Mouse (Mus musculus): ENCODE measurements around the gene Scd1. TPM values are rescaled to one million over a fixed set of nuclear protein-coding genes. Genes with fewer than 3 reads are reported as not detected.

The Scd1 gene
- polyA plus RNA-seq, 1 experiment from 2014 or later = 3.5 TPM

- WGBS = 90% methylated on average over 7 of the region's 7 CpGs
- Histone ChIP-seq H3K4me1 (replicated peaks) (no peaks in the 10 kb centered on the region), H3K27me3 (no peaks in the 10 kb centered on the region), H3K9ac (replicated peaks) (no peak overlapping the region), H3K27ac (no peak overlapping the region), H3K4me3 (replicated peaks) (no peak overlapping the region), H3K9me3 (no peaks in the 10 kb centered on the region), H3K4me2 (replicated peaks) (no peak overlapping the region), H3K36me3 (peaks cover 21% of the 10 kb centered on the region)
- ATAC-seq = no peak
These were observed 12.7 kb downstream of the Scd1 start for GRCm38 (mm10) chr19:44394972-44395371.

- no peak overlapping the region for H3K27ac ChIP-seq
- peaks cover 12% of the 10 kb centered on the region for H3K36me3 ChIP-seq
- H3K27me3 ChIP-seq = no peaks in the 10 kb centered on the region
- no peak for ATAC-seq
- H3K4me2 ChIP-seq (replicated peaks) = no peak overlapping the region
- H3K4me1 ChIP-seq (replicated peaks) = peaks cover 7% of the 10 kb centered on the region
- H3K4me3 ChIP-seq (replicated peaks) = no peak overlapping the region
- WGBS = 88% methylated on average over 5 of the region's 5 CpGs
- H3K9ac ChIP-seq (replicated peaks) = no peak overlapping the region
- H3K9me3 ChIP-seq = no peaks in the 10 kb centered on the region
These were observed 13.7 kb downstream of the Scd1 start for GRCm38 (mm10) chr19:44393962-44394422.

- H3K9ac ChIP-seq (replicated peaks) = no peak overlapping the region
- H3K27ac ChIP-seq = no peak overlapping the region
- WGBS = 89% methylated on average over 5 of the region's 5 CpGs
- no peaks in the 10 kb centered on the region for H3K27me3 ChIP-seq
- no peak overlapping the region for H3K4me3 ChIP-seq (replicated peaks)
- no peak for ATAC-seq
- H3K4me1 ChIP-seq (replicated peaks) = peaks cover 18% of the 10 kb centered on the region
- H3K9me3 ChIP-seq = no peaks in the 10 kb centered on the region
- no peak overlapping the region for H3K4me2 ChIP-seq (replicated peaks)
- H3K36me3 ChIP-seq = no peaks in the 10 kb centered on the region
These were observed 15.2 kb downstream of the Scd1 start for GRCm38 (mm10) chr19:44392339-44393009.

GRCm38 (mm10) chr19:44391856-44392255 lies 15.8 kb downstream of the Scd1 start:
- Histone ChIP-seq H3K27me3 (no peaks in the 10 kb centered on the region), H3K36me3 (no peaks in the 10 kb centered on the region), H3K27ac (no peak overlapping the region), H3K4me1 (replicated peaks) (peaks cover 18% of the 10 kb centered on the region), H3K4me3 (replicated peaks) (no peak overlapping the region), H3K9me3 (no peaks in the 10 kb centered on the region), H3K9ac (replicated peaks) (no peak overlapping the region), H3K4me2 (replicated peaks) (no peak overlapping the region)
- ATAC-seq = no peak
- WGBS = 98% methylated on average over 4 of the region's 4 CpGs

GRCm38 (mm10) chr19:44389507-44389906 lies 18.2 kb downstream of the Scd1 start:
- Histone ChIP-seq H3K4me3 (replicated peaks) (no peak overlapping the region), H3K4me1 (replicated peaks) (peaks cover 18% of the 10 kb centered on the region), H3K9ac (replicated peaks) (no peak overlapping the region), H3K27ac (no peak overlapping the region), H3K36me3 (no peaks in the 10 kb centered on the region), H3K4me2 (replicated peaks) (peak overlapping the region; percentile 71; the same call in 1 of the 2 replicates), H3K27me3 (no peaks in the 10 kb centered on the region; the same call in 1 of the 2 replicates), H3K9me3 (no peaks in the 10 kb centered on the region)
- no peak for ATAC-seq
- WGBS = 6% methylated on average over 1 of the region's 1 CpGs

- H3K27me3 ChIP-seq = no peaks in the 10 kb centered on the region; the same call in 1 of the 2 replicates
- H3K4me1 ChIP-seq (replicated peaks) = peaks cover 18% of the 10 kb centered on the region
- H3K4me3 ChIP-seq (replicated peaks) = peak overlapping the region; percentile 62
- 4% methylated on average over 41 of the region's 41 CpGs for WGBS
- peak; percentile 98 for ATAC-seq
- H3K9ac ChIP-seq (replicated peaks) = peak overlapping the region; percentile 81
- no peaks in the 10 kb centered on the region for H3K9me3 ChIP-seq
- H3K36me3 ChIP-seq = no peaks in the 10 kb centered on the region
- peak overlapping the region; percentile 83 for H3K27ac ChIP-seq
- peak overlapping the region; percentile 71 for H3K4me2 ChIP-seq (replicated peaks)
These were observed 18.9 kb downstream of the Scd1 start for GRCm38 (mm10) chr19:44388475-44389428.

- 0 out of 2 replicates have a peak, but pooled peaks have one; percentile 5 for ATAC-seq
- no peaks in the 10 kb centered on the region for H3K36me3 ChIP-seq
- peak overlapping the region; percentile 81 for H3K9ac ChIP-seq (replicated peaks)
- H3K27ac ChIP-seq = peak overlapping the region; percentile 83
- 31% methylated on average over 19 of the region's 19 CpGs for whole genome bisulfite sequencing
- H3K9me3 ChIP-seq = no peaks in the 10 kb centered on the region
- H3K4me3 ChIP-seq (replicated peaks) = peak overlapping the region; percentile 62
- no peaks in the 10 kb centered on the region; the same call in 1 of the 2 replicates for H3K27me3 ChIP-seq
- peaks cover 18% of the 10 kb centered on the region for H3K4me1 ChIP-seq (replicated peaks)
- H3K4me2 ChIP-seq (replicated peaks) = peak overlapping the region; percentile 71
These were observed 19.8 kb downstream of the Scd1 start for GRCm38 (mm10) chr19:44387746-44388474.

- Histone ChIP-seq H3K9me3 (no peaks in the 10 kb centered on the region), H3K4me2 (replicated peaks) (no peak overlapping the region), H3K27ac (no peak overlapping the region), H3K9ac (replicated peaks) (no peak overlapping the region), H3K27me3 (no peaks in the 10 kb centered on the region; the same call in 1 of the 2 replicates), H3K4me3 (replicated peaks) (no peak overlapping the region), H3K4me1 (replicated peaks) (peaks cover 23% of the 10 kb centered on the region), H3K36me3 (no peaks in the 10 kb centered on the region)
- no peak for ATAC-seq
- 93% methylated on average over 4 of the region's 4 CpGs for WGBS
These were observed 20.5 kb downstream of the Scd1 start for GRCm38 (mm10) chr19:44387089-44387671.

GRCm38 (mm10) chr19:44385887-44386498 lies 21.7 kb downstream of the Scd1 start:
- no peak for ATAC-seq
- Histone ChIP-seq H3K9ac (replicated peaks) (no peak overlapping the region), H3K27me3 (no peaks in the 10 kb centered on the region; the same call in 1 of the 2 replicates), H3K9me3 (no peaks in the 10 kb centered on the region), H3K4me2 (replicated peaks) (no peak overlapping the region), H3K4me1 (replicated peaks) (peaks cover 23% of the 10 kb centered on the region), H3K27ac (no peak overlapping the region), H3K4me3 (replicated peaks) (no peak overlapping the region), H3K36me3 (no peaks in the 10 kb centered on the region)
- 92% methylated on average over 6 of the region's 6 CpGs for WGBS

GRCm38 (mm10) chr19:44382682-44383321 lies 24.9 kb downstream of the Scd1 start:
- ATAC-seq = no peak
- no peaks in the 10 kb centered on the region for H3K9me3 ChIP-seq
- H3K9ac ChIP-seq (replicated peaks) = no peak overlapping the region
- peaks cover 9% of the 10 kb centered on the region for H3K4me1 ChIP-seq (replicated peaks)
- H3K27me3 ChIP-seq = no peaks in the 10 kb centered on the region; the same call in 1 of the 2 replicates
- H3K36me3 ChIP-seq = no peaks in the 10 kb centered on the region
- no peak overlapping the region for H3K27ac ChIP-seq
- H3K4me3 ChIP-seq (replicated peaks) = no peak overlapping the region
- H3K4me2 ChIP-seq (replicated peaks) = no peak overlapping the region
- 66% methylated on average over 12 of the region's 12 CpGs for WGBS
